Mouse (Mus musculus): ENCODE data around the gene Olfr1535. TPM values are rescaled to one million over a fixed set of nuclear protein-coding genes. Genes with fewer than 3 reads are reported as not detected.

The Olfr1535 gene
- polyA plus RNA-seq, 1 experiment from 2014 or later: not detected

GRCm38 (mm10) chr13:21506221-21506649, 53.5 kb downstream of the Olfr1535 start:
- ATAC-seq (replicated peaks; ENCODE audit: low FRiP score): peak; percentile 100
- no peak overlapping the region for H3K27ac ChIP-seq (ENCODE audit: low read depth, low read length)
- no peaks in the 10 kb centered on the region for H3K36me3 ChIP-seq (ENCODE audit: control insufficient read depth, insufficient read depth, low read length)
- peak overlapping the region; percentile 77 for H3K9ac ChIP-seq (ENCODE audit: low read depth, low read length)
- H3K4me1 ChIP-seq (replicated peaks; ENCODE audit: control insufficient read depth, insufficient read depth, low read length): no peaks in the 10 kb centered on the region; the same call in 1 of the 2 replicates
- peak; percentile 93 for DNase-seq (ENCODE audit: low spot score)
- peak overlapping the region; percentile 67 for H3K4me3 ChIP-seq (ENCODE audit: low read depth, low read length)
- H3K9me3 ChIP-seq (ENCODE audit: control insufficient read depth, low read length): no peaks in the 10 kb centered on the region
- WGBS: 0% methylated on average over 21 of the region's 21 CpGs
- H3K27me3 ChIP-seq (replicated peaks; ENCODE audit: control insufficient read depth, insufficient read depth, low read length): no peaks in the 10 kb centered on the region
- H3K4me2 ChIP-seq: peak overlapping the region; percentile 67

Other genes with a start within 250 kb of the Olfr1535 start
- not detected in 2 replicates for gene Gpx6, start 247.8 kb downstream of the Olfr1535 start, polyA plus RNA-seq (2014; fragmentation: Nextera tagmentation; extraction: Ambion mirVana)
- gene Olfr1367, start 213.0 kb downstream of the Olfr1535 start, polyA plus RNA-seq (2014; fragmentation: Nextera tagmentation; extraction: Ambion mirVana): not detected in 2 replicates
- gene Zscan12, start 197.1 kb downstream of the Olfr1535 start, polyA plus RNA-seq (2014; fragmentation: Nextera tagmentation; extraction: Ambion mirVana): 10.2 and 12.0 TPM in 2 replicates
- gene Zkscan3, start 157.1 kb downstream of the Olfr1535 start, polyA plus RNA-seq (2014; fragmentation: Nextera tagmentation; extraction: Ambion mirVana): 49.7 and 53.4 TPM in 2 replicates
- 2.4 and 2.8 TPM in 2 replicates for gene Pgbd1, start 118.8 kb downstream of the Olfr1535 start, polyA plus RNA-seq (2014; fragmentation: Nextera tagmentation; extraction: Ambion mirVana)
- gene Zscan26, start 106.2 kb downstream of the Olfr1535 start, polyA plus RNA-seq (2014; fragmentation: Nextera tagmentation; extraction: Ambion mirVana): 13.5 and 16.6 TPM in 2 replicates
- 1.1 and 1.5 TPM in 2 replicates for gene Nkapl, start 91.4 kb downstream of the Olfr1535 start, polyA plus RNA-seq (2014; fragmentation: Nextera tagmentation; extraction: Ambion mirVana)
- gene Zkscan4, start 81.0 kb downstream of the Olfr1535 start, polyA plus RNA-seq (2014; fragmentation: Nextera tagmentation; extraction: Ambion mirVana): 0.90 and 1.1 TPM in 2 replicates
- not detected in 2 replicates for gene Gm10065, start 80.5 kb downstream of the Olfr1535 start, polyA plus RNA-seq (2014; fragmentation: Nextera tagmentation; extraction: Ambion mirVana)
- gene AK157302, start 64.7 kb downstream of the Olfr1535 start, polyA plus RNA-seq (2014; fragmentation: Nextera tagmentation; extraction: Ambion mirVana): 0.22 and 0.42 TPM in 2 replicates
- 7.2 and 7.8 TPM in 2 replicates for gene Gm11273, start 58.5 kb downstream of the Olfr1535 start, polyA plus RNA-seq (2014; fragmentation: Nextera tagmentation; extraction: Ambion mirVana)
- gene Zkscan8, start 28.8 kb downstream of the Olfr1535 start, polyA plus RNA-seq (2014; fragmentation: Nextera tagmentation; extraction: Ambion mirVana): 5.1 and 5.7 TPM in 2 replicates
- 0.05 and 0.08 TPM in 2 replicates for gene Olfr1366, start 17.1 kb downstream of the Olfr1535 start, polyA plus RNA-seq (2014; fragmentation: Nextera tagmentation; extraction: Ambion mirVana)
- gene Olfr1364, start 21.9 kb upstream of the Olfr1535 start, polyA plus RNA-seq (2014; fragmentation: Nextera tagmentation; extraction: Ambion mirVana): not detected in 2 replicates
- gene Olfr1362, start 54.1 kb upstream of the Olfr1535 start, polyA plus RNA-seq (2014; fragmentation: Nextera tagmentation; extraction: Ambion mirVana): not detected in 2 replicates
- not detected in 2 replicates for gene Olfr11, start 82.6 kb upstream of the Olfr1535 start, polyA plus RNA-seq (2014; fragmentation: Nextera tagmentation; extraction: Ambion mirVana)
- gene Olfr1361, start 103.5 kb upstream of the Olfr1535 start, polyA plus RNA-seq (2014; fragmentation: Nextera tagmentation; extraction: Ambion mirVana): not detected in 2 replicates
- not detected in 2 replicates for gene Olfr1360, start 117.5 kb upstream of the Olfr1535 start, polyA plus RNA-seq (2014; fragmentation: Nextera tagmentation; extraction: Ambion mirVana)
- gene Olfr1359, start 138.2 kb upstream of the Olfr1535 start, polyA plus RNA-seq (2014; fragmentation: Nextera tagmentation; extraction: Ambion mirVana): not detected in 2 replicates
- 1.1 and 1.6 TPM in 2 replicates for gene Hist1h2bl, start 156.2 kb upstream of the Olfr1535 start, polyA plus RNA-seq (2014; fragmentation: Nextera tagmentation; extraction: Ambion mirVana)
- gene Hist1h2ai, start 156.5 kb upstream of the Olfr1535 start, polyA plus RNA-seq (2014; fragmentation: Nextera tagmentation; extraction: Ambion mirVana): 6.2 and 10.1 TPM in 2 replicates
- gene Hist1h3h, start 157.8 kb upstream of the Olfr1535 start, polyA plus RNA-seq (2014; fragmentation: Nextera tagmentation; extraction: Ambion mirVana): 4.5 and 6.5 TPM in 2 replicates
- gene Hist1h2bm, start 162.2 kb upstream of the Olfr1535 start, polyA plus RNA-seq (2014; fragmentation: Nextera tagmentation; extraction: Ambion mirVana): 4.2 and 5.1 TPM in 2 replicates
- gene Hist1h4j, start 175.2 kb upstream of the Olfr1535 start, polyA plus RNA-seq (2014; fragmentation: Nextera tagmentation; extraction: Ambion mirVana): 0.80 and 1.1 TPM in 2 replicates
- gene Hist1h4k, start 190.6 kb upstream of the Olfr1535 start, polyA plus RNA-seq (2014; fragmentation: Nextera tagmentation; extraction: Ambion mirVana): 2.4 and 5.1 TPM in 2 replicates
- gene Hist1h2ak, start 193.9 kb upstream of the Olfr1535 start, polyA plus RNA-seq (2014; fragmentation: Nextera tagmentation; extraction: Ambion mirVana): 7.6 and 7.7 TPM in 2 replicates
- 1.9 and 2.0 TPM in 2 replicates for gene Hist1h2bn, start 194.2 kb upstream of the Olfr1535 start, polyA plus RNA-seq (2014; fragmentation: Nextera tagmentation; extraction: Ambion mirVana)
- 19.0 and 20.4 TPM in 2 replicates for gene Hist1h1b, start 220.7 kb upstream of the Olfr1535 start, polyA plus RNA-seq (2014; fragmentation: Nextera tagmentation; extraction: Ambion mirVana)
- gene Hist1h3i, start 223.5 kb upstream of the Olfr1535 start, polyA plus RNA-seq (2014; fragmentation: Nextera tagmentation; extraction: Ambion mirVana): 194 and 232 TPM in 2 replicates
- 5.8 and 12.6 TPM in 2 replicates for gene Hist1h2an, start 227.3 kb upstream of the Olfr1535 start, polyA plus RNA-seq (2014; fragmentation: Nextera tagmentation; extraction: Ambion mirVana)
- 0.86 and 1.6 TPM in 2 replicates for gene Hist1h2bp, start 227.6 kb upstream of the Olfr1535 start, polyA plus RNA-seq (2014; fragmentation: Nextera tagmentation; extraction: Ambion mirVana)